Mouse (Mus musculus): Measurements from ENCODE around the gene Gpx8.

Gene Gpx8

GRCm38 (mm10) chr13:113046211-113046883 lies at the start of gene Gpx8:
Gene Gpx8, minus strand, starts transcription at chr13:113046410.
- no peak for DNase-seq (ENCODE audit: extremely low read depth, low read depth, low spot score)

DNA sequence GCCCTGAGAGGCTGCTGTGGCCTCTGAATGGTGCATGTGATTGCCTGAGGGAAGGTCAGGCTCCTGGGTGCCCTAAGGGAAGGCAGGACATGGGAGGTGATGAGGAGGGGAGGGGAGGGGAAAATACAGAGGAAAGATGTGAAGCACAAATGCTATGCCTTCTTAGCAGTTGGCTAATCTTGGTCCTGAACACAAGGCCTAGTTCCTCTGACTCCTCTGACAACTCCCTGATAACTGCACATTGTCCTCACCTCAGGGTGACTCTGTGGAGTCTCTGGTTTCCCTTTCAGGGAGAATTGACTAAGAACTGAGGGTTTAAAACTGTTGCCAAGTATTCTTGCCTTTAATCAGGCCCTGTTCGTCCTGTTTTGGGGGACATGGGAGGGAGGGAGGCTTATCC lies 48.4 kb upstream of the Gpx8 start:
- no peak for DNase-seq (ENCODE audit: extremely low read depth, low read depth, low spot score)

DNA sequence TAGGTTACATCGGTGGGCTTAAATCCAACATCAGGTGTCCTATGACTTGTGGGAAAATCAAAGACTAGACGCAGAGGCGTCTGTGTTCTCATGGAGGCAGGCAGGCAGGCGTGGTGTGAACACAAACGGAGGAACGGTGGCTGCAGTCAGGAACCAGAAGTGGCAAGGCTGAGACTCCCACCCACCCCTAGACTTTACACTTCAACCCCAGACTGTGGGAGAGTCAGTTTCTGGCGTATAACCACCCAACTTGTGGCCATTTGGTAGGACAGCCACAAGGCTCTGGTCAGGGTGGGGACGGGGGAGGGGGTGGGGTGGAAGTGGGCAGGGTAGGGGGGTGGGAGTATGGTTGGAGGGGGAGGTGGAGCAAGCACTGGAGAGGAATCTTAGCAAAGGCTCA lies 44.3 kb upstream of the Gpx8 start:
- no peak for DNase-seq (ENCODE audit: extremely low read depth, low read depth, low spot score)

DNA sequence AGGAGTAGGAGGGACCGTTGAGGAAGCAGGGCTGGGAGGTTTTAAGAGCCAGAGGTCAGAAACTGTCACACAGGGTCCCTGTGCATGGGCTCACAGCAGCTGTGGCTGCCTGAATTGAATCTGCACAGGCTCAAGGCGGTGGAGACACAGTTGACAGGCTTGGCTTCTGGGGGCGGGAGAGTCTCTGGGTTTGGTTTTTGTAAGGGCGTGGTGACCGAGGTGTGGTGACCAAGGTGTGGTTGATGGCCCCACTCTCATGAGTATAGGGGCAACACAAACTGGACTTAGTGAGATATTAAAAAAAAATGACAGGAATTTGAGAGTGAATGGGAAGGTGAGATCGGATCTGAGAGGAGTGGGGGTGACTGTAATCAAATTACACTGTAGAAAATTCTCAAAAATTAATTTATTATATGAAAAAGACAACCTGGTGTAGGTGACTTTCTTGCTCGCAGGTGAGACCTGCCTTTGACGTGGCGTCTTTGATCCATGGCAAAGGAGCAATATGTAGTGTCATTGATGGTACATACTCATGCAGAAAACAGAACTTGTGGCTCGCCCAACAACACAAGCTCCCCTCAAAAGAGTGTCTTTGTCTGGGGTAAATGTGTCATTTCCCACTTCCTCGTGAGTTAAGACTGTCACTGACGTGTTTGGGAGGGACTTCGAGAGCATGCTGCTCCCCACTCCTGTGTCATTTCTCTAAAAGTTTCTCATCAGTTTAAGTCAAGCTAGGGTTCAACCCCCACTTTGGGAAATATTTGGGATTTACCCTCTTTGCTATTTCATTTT lies 41.2 kb upstream of the Gpx8 start:
- DNase-seq (ENCODE audit: extremely low read depth, low read depth, low spot score), result no peak

DNA sequence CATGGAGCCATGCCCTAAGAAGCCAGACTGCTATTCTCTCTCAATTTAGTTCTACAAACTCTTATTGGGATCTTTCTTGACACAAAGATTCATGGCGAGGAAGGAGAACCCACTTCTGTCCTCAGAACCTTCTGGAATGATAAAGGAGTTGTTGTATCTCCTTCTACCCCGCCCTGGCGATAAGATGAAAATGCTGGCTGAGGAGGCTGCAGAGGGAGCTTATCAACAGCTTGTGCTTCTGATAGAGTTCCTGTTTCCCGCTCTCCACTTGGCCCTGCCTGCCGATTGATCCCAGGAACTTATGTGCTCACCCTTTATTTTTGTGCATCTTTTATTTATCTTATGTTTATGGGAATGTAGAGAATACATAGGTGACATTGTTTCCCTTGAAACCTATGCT lies 38.5 kb upstream of the Gpx8 start:
- no peak for DNase-seq (ENCODE audit: extremely low read depth, low read depth, low spot score)

DNA sequence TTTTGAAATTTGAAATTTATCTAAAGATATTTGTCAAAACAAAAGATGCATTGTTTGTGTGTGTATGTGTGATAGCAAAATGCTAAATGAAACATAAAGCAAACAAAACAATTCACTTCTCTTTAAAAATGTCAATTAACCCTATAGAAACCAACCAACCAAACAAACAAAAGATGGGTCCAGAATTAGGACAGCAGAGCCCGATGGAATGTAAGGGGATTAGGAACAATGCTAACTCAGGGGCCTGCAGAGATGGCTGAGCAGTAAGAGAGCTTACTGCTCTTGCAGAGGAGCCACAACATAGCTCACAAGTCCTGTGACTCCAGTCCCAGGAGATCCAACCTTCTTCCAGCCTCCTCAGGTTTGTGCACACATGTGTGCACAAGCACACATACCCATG lies 35.9 kb upstream of the Gpx8 start:
- DNase-seq (ENCODE audit: extremely low read depth, low read depth, low spot score), result no peak

DNA sequence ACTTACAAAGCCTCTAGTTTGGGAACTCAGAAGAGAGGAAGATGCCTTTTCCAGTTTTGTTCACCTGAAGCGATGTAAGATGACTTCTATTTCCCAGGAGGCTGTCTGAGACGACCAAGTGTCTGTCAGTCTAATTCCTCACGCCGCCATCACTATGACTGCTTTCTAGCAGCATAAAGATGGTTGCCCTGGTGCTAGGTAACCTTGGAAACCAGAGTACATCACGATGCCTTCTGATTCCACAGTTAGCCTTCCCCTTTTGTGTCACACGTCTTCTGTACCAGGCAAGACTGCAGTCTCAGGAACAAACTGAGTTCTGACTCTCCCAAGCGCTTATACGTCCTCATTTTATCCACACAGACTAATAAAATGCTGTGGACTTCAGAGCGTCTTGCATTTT lies 32.8 kb upstream of the Gpx8 start:
- DNase-seq (ENCODE audit: extremely low read depth, low read depth, low spot score), result no peak

- DNase-seq (ENCODE audit: extremely low read depth, low read depth, low spot score), result no peak
These were observed 18.3 kb upstream of the Gpx8 start for GRCm38 (mm10) chr13:113064542-113064941.

GRCm38 (mm10) chr13:113061746-113062145 lies 15.5 kb upstream of the Gpx8 start:
- DNase-seq (ENCODE audit: extremely low read depth, low read depth, low spot score), result no peak

- no peak for DNase-seq (ENCODE audit: extremely low read depth, low read depth, low spot score)
These were observed 9.6 kb upstream of the Gpx8 start for GRCm38 (mm10) chr13:113055826-113056225.

- no peak for DNase-seq (ENCODE audit: extremely low read depth, low read depth, low spot score)
These were observed 8.0 kb upstream of the Gpx8 start for GRCm38 (mm10) chr13:113054230-113054629.

DNA sequence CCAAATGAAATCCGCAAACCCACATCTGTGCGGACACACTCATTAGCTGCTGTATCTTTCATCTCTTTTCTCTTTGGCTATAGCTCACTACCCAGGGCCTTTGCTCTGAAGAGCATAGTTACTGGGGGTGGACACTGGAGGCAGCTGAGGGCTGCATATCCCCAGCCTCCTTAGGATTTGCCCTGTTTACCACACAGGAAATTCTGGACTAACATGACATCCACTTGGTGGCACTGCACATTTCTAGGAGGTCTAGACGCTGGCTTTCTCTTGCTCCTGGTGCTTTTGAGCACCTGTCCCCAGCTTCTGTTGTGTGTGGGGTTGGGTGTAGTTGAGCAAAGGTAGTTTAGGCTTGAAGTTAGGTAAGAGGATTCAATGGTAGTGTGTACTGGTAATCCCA lies 1.4 kb upstream of the Gpx8 start:
- DNase-seq (ENCODE audit: extremely low read depth, low read depth, low spot score), result no peak

GRCm38 (mm10) chr13:113047018-113047417 lies 808 bp upstream of the Gpx8 start:
- no peak for DNase-seq (ENCODE audit: extremely low read depth, low read depth, low spot score)

GRCm38 (mm10) chr13:113045458-113046110 lies 626 bp downstream of the Gpx8 start:
- no peak for DNase-seq (ENCODE audit: extremely low read depth, low read depth, low spot score)

GRCm38 (mm10) chr13:113044876-113045275 lies 1.3 kb downstream of the Gpx8 start:
- DNase-seq (ENCODE audit: extremely low read depth, low read depth, low spot score), result no peak

DNA sequence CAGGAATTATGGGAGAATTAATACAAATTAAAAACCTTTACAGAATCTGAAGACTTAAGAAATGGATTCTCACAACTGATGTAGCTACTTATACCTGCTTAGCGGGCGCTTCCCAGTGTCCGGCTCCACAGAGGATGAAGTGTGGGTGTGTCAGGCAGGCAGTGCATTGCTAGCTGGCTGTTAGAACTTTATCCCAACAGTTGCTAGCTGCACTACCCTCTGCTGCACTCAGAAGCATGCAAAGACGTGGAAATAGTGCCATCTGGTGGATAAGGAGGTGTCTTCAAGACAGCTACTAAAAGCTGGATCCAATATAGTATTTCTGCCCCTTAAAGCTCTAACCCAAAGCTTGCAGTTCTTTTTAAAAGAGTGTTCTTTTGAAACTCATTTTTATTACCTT lies 10.4 kb downstream of the Gpx8 start:
- DNase-seq (ENCODE audit: extremely low read depth, low read depth, low spot score), result no peak

- no peak for DNase-seq (ENCODE audit: extremely low read depth, low read depth, low spot score)
These were observed 11.2 kb downstream of the Gpx8 start, which contains the start of gene Cdc20b for GRCm38 (mm10) chr13:113034950-113035421. Gene Cdc20b, plus strand, starts transcription at chr13:113035111.

GRCm38 (mm10) chr13:113034271-113034886 lies 11.8 kb downstream of the Gpx8 start:
- no peak for DNase-seq (ENCODE audit: extremely low read depth, low read depth, low spot score)

DNA sequence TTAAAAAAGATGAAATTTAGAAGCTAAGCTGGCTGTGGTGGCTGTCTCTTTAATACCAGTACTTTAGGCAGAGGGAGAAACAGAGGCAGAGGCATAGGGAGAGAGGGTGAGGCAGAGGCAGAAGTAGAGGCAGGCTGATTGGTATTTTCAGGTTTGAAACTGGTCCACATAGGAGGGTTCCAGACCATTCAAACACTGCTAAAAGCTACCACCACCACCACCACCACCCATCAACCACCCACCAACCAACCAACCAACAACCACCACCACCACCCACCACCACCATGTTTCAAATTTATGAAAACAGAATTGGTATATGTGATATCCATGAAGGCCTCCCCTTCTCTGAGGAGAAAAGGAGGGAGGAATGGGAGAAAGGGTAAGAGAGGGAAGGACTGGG lies 13.4 kb downstream of the Gpx8 start:
- no peak for DNase-seq (ENCODE audit: extremely low read depth, low read depth, low spot score)

- no peak for DNase-seq (ENCODE audit: extremely low read depth, low read depth, low spot score)
These were observed 14.2 kb downstream of the Gpx8 start for GRCm38 (mm10) chr13:113031792-113032571.

DNA sequence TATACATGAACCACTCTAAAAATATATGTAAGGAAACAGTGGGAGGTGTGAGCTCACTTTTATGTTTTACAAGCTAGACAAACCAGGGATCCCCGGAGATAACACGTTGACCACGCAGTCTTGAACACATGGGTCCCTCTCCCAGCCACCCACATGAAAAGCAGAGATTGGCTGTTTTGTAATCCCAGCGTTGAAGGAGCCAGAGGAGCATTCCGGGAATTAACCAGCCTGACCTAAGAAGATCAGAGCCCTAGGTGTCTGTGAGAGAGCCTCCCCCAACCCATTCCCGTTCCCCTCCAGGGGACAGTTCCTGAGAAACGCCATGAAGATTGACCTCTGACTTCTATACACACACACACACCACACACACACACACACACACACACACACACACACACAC lies 14.9 kb downstream of the Gpx8 start:
- no peak for DNase-seq (ENCODE audit: extremely low read depth, low read depth, low spot score)

Measured in fat pad, adult 2 months (tissue).